Mouse (Mus musculus) thymus, postnatal 0 days (tissue): Measurements from ENCODE around the gene Nenf. TPM values are rescaled to one million over a fixed set of nuclear protein-coding genes. Genes with fewer than 3 reads are reported as not detected.

Experiments
- DNase-seq: peaks from one replicate; pipeline ENCODE4 v3.0.0-alpha.2; 2015; ENCODE audit warnings: low spot score
- polyA plus RNA-seq: library from polyadenylated mRNA; unstranded; fragments of >200 nt; fragmentation: Nextera tagmentation; extraction: Ambion mirVana; gene quantifications from 2 replicates; pipeline ENCODE4 v1.2.1, GENCODE M21; 2015

Gene Nenf
- polyA plus RNA-seq, 1 experiment from 2014 or later: 47.2 TPM

DNA sequence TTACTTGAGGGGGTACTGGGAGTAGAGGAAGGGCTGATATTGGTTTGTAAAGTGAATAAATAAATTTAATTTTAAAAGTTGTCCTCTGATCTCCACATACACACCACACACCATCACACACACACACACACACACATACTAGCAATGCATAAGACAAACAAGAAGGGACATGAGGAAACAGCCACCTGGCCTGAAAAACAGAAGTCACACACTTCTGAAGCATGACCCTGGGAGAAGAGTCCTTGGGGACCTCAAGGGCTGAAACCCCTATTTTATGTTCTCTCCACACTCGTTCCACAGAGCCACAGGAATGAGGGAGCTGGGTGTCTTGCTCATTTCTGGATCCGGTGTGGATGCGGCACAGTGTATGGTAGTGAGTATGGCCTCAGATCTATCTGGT, 5.4 kb upstream of the Nenf start:
- DNase-seq: no peak

GRCm38 (mm10) chr1:191318686-191319085, 692 bp upstream of the Nenf start:
- no peak for DNase-seq

DNA sequence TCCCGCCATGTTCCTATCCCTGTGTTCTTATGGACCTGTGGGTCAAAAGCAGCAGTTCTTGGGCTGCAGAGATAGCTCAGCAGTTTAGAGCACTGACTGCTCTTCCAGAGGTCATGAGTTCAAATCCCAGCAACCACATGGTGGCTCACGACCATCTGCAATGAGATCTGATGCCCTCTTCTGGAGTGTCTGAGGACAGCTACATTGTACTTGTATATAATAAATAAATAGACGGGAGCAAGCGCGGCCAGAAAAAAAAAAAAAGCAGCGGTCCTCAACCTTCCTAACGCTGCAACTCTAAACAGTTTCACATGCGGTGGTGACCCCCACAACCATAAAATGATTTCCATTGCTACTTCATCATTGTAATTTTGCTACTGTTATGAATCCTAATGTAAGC, 1.2 kb downstream of the Nenf start:
- DNase-seq: no peak

DNA sequence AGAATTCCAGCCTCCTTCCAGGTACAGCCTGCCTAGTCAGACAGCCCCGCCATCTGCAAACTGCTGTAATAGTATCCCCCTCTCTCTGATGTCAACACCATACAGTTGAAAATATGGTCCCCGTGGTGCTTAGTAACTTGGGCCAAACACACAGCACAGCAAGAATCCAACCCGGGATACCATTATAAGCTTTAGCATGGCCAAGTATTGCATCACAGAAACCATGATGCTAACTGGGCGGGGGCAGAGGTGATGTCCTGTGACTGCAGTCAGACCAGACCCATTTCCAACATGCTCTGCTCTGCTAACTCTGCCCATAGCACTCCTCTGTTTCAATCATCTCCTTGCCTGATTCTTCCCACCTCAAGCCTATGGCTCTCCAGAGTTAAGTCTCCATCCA, 4.1 kb downstream of the Nenf start:
- DNase-seq: no peak

DNA sequence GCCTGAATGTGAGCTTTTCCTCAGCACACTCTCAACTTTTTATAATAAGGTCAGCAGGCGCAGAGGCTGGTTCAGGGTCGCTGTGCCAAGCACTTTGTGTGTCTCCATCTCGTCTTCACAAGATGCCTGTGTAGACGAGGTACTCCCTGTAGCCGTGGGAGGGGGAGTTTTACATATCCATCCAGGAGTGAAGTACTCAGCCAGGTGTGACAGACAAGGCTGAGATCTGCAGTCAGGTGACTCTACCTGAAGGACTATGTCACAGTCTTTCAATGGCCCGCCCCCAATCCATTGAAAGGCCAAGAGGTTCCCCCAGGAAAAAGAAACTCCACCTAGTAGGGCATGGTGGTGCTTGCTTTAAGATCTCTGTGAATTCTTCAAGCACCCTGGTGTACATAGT, 4.8 kb downstream of the Nenf start:
- DNase-seq: peak; percentile 26

DNA sequence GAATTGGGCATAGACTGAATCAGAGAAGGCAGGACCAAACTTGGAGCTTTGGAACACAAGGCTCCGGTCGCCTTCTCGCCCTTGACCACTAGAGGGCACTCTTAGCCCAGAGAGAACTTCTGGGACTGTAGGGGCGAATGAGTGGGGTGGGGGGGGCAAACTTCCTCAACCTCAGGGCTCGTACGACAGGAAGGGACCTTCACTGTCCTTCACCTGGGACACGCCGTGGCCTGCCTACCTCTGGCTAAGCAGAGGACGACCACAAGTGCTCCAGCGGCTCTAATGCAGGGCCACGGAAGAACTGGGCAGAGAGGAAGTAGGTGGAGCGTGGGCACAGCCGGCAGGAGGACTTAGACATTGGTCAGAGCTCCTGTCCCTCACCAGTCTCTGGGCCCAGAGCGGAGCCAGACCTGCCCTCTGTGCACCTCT, 5.5 kb downstream of the Nenf start:
- DNase-seq: peak; percentile 88

GRCm38 (mm10) chr1:191311296-191311898, 6.6 kb downstream of the Nenf start:
- DNase-seq: no peak

DNA sequence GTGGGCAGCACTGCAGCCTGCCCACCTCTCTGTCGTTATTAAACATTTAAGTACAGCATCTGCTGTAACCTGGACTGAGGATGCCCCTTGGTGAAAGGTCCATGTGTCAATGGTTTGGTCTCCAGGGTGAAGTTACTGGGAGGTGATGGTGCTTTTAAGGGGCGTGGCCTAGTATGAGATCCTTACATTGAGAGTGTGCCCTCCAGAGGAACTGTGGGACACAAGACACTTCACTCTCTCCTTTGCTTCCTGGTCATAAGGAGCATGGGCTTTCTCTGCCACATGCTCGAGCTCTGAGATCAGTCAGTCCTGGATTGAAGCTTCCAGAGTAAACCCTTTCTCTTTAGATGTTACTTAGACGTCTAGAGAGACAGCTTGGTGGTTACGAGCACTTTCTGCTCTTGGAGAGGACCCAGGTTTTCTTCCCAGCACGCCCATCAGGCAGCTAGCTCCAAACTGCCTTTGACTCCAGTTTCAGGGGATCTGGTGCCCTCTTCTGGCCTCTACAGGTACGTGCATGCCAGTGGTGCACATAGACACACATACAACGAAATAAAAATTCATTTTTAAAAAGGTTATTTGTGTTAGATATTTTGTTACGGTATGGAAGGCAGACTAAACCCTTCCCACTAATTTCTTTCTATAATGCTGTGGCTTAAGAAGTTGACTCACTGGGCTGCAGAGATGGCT, 10.1 kb downstream of the Nenf start:
- no peak for DNase-seq

DNA sequence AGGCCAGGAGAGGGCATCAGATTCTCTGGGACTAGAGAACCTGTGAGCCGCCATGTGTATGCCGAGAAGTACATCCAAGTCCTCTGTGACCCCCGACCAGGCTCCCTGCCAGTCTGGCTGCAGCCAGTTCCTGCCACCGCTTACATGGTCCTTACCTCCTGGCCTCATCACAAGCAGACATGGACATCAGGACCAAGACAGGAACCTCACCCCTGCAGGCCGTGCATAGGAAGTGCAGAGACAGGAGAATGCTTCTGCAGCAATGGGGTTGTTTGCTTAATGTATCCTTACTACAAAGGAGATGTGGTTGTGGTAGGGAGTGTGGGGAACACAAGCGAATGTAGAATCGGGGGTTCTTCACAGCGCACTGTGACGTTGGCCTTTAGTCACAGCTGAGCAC, 11.7 kb downstream of the Nenf start:
- peak; percentile 26 for DNase-seq

GRCm38 (mm10) chr1:191305610-191306009, 12.4 kb downstream of the Nenf start:
- DNase-seq: peak; percentile 34

DNA sequence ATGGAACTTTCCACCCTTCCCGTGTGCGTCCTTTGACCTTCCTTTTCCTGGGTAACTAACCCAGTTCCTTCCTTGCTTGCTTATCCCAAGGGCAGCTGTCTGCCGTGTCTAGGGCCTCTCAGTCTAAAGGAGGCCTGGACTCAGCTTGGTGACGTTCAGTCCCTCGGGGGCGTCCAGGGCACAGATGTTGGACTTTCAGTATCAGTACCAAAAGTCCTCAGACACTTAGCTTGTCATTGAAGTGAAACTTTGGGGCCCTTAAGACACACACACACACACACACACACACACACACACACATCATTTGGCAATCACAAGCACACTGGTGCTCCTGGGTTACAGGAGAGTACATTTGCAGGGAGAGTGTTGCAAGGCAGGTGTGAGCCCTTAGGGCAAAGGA, 13.8 kb downstream of the Nenf start:
- DNase-seq: no peak

- DNase-seq: no peak
Observed at GRCm38 (mm10) chr1:191303736-191304135, 14.3 kb downstream of the Nenf start.

- DNase-seq: no peak
Observed at GRCm38 (mm10) chr1:191301903-191302302, 16.1 kb downstream of the Nenf start.

DNA sequence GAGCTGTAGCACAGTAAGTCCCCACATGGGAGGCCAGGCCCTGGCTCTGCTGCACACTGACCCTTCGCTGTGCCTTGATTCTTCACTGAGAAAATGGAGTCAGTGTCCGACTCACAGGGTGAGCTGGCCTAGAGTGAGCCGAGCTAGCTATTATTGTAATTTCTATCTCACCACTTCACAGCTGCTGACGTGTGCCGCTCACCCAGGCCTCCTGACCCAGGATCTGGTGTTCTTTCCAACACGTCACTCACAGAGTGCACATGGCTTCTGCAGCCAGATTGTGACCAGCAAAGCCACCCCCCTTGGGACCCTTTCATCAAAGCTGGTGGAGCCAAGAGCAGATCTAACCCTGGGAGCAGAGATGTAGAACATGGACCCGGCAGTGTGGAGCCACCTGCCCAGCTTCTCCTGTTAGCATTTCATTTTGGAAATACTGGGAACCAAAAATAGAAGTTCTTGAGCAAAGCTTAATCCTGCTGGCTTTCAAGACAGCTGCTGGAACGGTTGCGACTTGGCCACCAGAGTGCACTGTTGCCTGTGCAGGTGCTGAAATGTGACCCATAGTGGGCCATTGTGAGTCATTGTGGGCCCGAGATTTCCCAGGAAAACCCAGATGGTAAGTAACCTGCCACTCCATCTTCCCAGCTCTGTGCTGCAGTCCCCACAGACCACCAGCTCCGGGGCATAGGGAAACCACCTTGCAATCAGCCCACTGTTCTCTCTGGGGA, 18.6 kb downstream of the Nenf start:
- DNase-seq: peak; percentile 33

GRCm38 (mm10) chr1:191298304-191298703, 19.7 kb downstream of the Nenf start:
- DNase-seq: no peak

- DNase-seq: no peak
Observed at GRCm38 (mm10) chr1:191296445-191296844, 21.5 kb downstream of the Nenf start.

DNA sequence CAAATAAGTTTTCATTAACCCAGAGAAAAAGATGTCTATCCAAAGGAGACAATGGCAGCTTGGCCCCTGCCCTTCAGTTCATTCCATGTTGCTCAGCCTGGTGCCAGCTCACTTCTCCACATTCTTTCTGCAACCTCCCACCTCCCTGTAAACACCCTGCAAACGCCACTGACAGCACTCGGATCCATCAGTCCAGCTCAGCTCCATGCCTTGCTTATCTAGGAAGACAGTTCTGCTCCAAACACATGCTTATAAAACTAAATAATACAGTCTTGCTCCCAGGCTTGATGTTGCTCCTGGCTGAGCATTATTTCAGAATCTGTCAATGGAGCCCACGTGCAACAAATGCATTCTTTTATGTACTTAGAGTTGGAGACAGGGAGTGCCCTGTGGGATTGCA, 22.2 kb downstream of the Nenf start:
- no peak for DNase-seq

- DNase-seq: no peak
Observed at GRCm38 (mm10) chr1:191293996-191294795, 23.8 kb downstream of the Nenf start.

DNA sequence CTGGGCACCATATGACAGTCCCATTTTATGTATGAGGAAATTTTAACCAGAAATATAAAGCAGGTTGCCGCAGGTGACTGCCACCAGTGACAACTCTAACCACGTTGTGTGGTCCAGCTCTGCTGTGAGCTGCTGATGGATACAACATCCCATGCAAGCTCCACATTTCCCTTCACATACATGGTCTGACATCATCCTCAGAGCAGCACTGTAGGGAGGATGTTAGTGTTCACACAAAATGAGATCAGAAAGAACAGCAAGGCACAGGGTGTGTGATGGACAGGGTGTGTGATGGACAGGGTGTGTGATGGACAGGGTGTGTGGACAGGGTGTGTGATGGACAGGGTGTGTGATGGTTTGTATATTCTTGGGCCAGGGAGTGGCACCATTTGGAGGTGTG, 24.9 kb downstream of the Nenf start:
- no peak for DNase-seq

DNA sequence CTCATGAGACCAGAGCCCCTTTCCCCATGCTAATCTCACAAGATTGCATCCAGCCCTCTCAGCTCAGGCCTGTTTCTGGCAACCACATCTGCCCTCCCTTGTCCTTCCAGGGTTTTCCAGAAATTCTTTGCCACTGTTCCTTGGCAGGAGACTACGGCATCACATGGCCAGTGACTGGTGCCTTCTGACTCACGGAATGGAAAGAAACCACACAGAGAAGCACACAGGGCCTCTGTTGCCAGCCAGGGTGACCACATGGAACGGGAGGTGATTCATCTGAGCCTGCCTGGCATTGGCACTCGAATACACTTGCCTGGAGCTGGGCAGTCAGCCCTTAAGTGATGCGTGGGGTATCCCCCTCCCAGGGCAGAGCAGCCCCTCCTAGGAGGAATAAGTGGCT, 25.6 kb downstream of the Nenf start:
- DNase-seq: no peak

- DNase-seq: peak; percentile 71
Observed at GRCm38 (mm10) chr1:191288762-191289161, 29.2 kb downstream of the Nenf start.

DNA sequence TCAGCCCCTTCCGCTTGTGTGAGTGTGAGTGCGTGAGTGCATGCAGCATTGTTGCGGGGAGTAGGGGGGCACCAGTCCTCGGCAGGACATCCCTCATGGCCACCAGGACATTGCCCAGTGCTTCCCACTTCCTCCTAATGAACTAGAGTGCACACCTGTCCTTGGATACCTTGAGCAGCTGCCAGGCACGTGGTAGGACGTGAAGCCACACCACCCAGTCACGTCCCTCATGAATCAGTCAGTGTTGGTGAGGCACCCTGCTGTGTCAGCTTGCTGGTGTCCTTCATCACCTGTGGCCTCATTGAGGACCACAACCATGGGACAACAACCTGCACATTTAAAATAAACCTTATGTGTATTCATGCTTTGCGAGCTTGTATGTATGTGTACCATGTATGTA, 33.5 kb downstream of the Nenf start:
- no peak for DNase-seq
